Mouse (Mus musculus): ENCODE measurements around the gene Prr3. TPM values are rescaled to one million over a fixed set of nuclear protein-coding genes. Genes with fewer than 3 reads are reported as not detected.
"Not testable (repeated sequence)": the region's sequence is repeated elsewhere in the genome, so short reads cannot be mapped to it uniquely, and the experiment has no call there.

The Prr3 gene
- polyA plus RNA-seq, 1 experiment: 53.1 TPM

GRCm38 (mm10) chr17:35999356-35999755 is 19.3 kb upstream of the Prr3 start:
- no peak for DNase-seq (ENCODE audit: extremely low spot score in 1 of 2, low spot score in 1 of 2)

GRCm38 (mm10) chr17:35998545-35999305 is 18.7 kb upstream of the Prr3 start:
- no peak for DNase-seq (ENCODE audit: extremely low spot score in 1 of 2, low spot score in 1 of 2)

- DNase-seq (ENCODE audit: extremely low spot score in 1 of 2, low spot score in 1 of 2): no peak
These were observed 17.9 kb upstream of the Prr3 start for GRCm38 (mm10) chr17:35997713-35998510.

- peak; percentile 90 to 100 for DNase-seq (ENCODE audit: extremely low spot score in 1 of 2, low spot score in 1 of 2)
These were observed 16.9 kb upstream of the Prr3 start for GRCm38 (mm10) chr17:35996949-35997348.

- no peak for DNase-seq (ENCODE audit: extremely low spot score in 1 of 2, low spot score in 1 of 2)
These were observed 14.8 kb upstream of the Prr3 start for GRCm38 (mm10) chr17:35994879-35995240.

- DNase-seq (ENCODE audit: extremely low spot score in 1 of 2, low spot score in 1 of 2): peak; percentile 73 to 89
These were observed 14.3 kb upstream of the Prr3 start for GRCm38 (mm10) chr17:35994175-35994878.

- peak; percentile 52 to 83 for DNase-seq (ENCODE audit: extremely low spot score in 1 of 2, low spot score in 1 of 2)
These were observed 13.6 kb upstream of the Prr3 start for GRCm38 (mm10) chr17:35993675-35994074.

GRCm38 (mm10) chr17:35991781-35992180 is 11.7 kb upstream of the Prr3 start:
- DNase-seq (ENCODE audit: extremely low spot score in 1 of 2, low spot score in 1 of 2): no peak

GRCm38 (mm10) chr17:35981776-35982175 is 1.7 kb upstream of the Prr3 start:
- DNase-seq (ENCODE audit: extremely low spot score in 1 of 2, low spot score in 1 of 2): no peak

- peak in 1 of 2 experiments; percentile 48 for DNase-seq (ENCODE audit: extremely low spot score in 1 of 2, low spot score in 1 of 2)
These were observed 323 bp upstream of the Prr3 start for GRCm38 (mm10) chr17:35980363-35980754.

GRCm38 (mm10) chr17:35978811-35979400 is 1.1 kb downstream of the Prr3 start:
- peak; percentile 79 to 88 for DNase-seq (ENCODE audit: extremely low spot score in 1 of 2, low spot score in 1 of 2)

- DNase-seq (ENCODE audit: extremely low spot score in 1 of 2, low spot score in 1 of 2): no peak
These were observed 7.9 kb downstream of the Prr3 start for GRCm38 (mm10) chr17:35972131-35972530.

- DNase-seq (ENCODE audit: extremely low spot score in 1 of 2, low spot score in 1 of 2): peak; percentile 96 to 99
These were observed 10.3 kb downstream of the Prr3 start, which contains the start of gene Abcf1 for GRCm38 (mm10) chr17:35969418-35970389. Abcf1 (minus strand) TSS chr17:35969761.

GRCm38 (mm10) chr17:35967621-35968020 is 12.4 kb downstream of the Prr3 start:
- no peak for DNase-seq (ENCODE audit: extremely low spot score in 1 of 2, low spot score in 1 of 2)

GRCm38 (mm10) chr17:35963279-35963678 is 16.8 kb downstream of the Prr3 start:
- no peak for DNase-seq (ENCODE audit: extremely low spot score in 1 of 2, low spot score in 1 of 2)

GRCm38 (mm10) chr17:35958533-35959223 is 21.4 kb downstream of the Prr3 start:
- peak in 1 of 2 experiments; percentile 33 for DNase-seq (ENCODE audit: extremely low spot score in 1 of 2, low spot score in 1 of 2)

- no peak for DNase-seq (ENCODE audit: extremely low spot score in 1 of 2, low spot score in 1 of 2)
These were observed 25.4 kb downstream of the Prr3 start for GRCm38 (mm10) chr17:35954665-35955064.

GRCm38 (mm10) chr17:35952559-35952958 is 27.5 kb downstream of the Prr3 start:
- not testable (repeated sequence) for DNase-seq (ENCODE audit: extremely low spot score in 1 of 2, low spot score in 1 of 2)

- not testable (repeated sequence) for DNase-seq (ENCODE audit: extremely low spot score in 1 of 2, low spot score in 1 of 2)
These were observed 29.1 kb downstream of the Prr3 start for GRCm38 (mm10) chr17:35950946-35951345.

All from frontal cortex, adult 2 months (tissue).